Mouse (Mus musculus) R1 (cell line): ENCODE results near the gene 1700001P01Rik.
A peak's percentile ranks its signal among the peaks of the same experiment; 100 is the strongest.

ENCODE experiments used
- DNase-seq: peaks from one replicate; pipeline ENCODE4 v3.0.0-alpha.2; 2018; ENCODE audit warnings: low read depth, low spot score

1700001P01Rik gene

DNA sequence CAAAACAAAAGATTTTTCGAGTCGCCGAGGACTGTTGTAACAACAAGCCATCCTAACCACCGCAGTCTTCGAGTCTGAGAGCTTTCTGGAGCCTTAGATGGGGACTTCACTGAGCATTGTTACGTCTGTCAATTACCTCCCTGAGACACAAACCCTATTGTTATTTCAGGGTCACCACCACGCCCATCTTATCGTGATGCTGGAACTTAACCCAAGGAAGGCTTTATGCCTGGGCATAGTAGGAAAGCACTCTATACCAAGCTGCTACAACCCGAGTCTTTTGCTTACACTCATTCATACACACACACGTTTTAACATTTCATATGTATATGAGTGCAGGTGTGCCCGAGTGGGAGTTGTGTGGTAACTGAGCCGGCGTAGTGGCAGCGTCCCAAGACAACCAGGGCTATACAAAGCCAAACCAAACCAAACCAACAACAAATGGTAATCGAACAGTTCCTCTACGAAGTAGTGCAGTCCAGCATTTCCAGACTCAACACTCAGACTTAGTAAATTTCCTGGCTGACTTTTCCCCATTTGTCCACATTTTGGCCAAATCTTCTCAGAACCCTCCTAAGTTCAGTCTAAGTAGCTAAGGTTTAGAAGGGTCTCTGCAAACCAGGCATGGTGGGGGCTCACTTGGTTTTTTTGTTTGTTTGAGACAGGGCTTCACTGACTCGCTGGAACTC lies at the start of gene 1700001P01Rik:
1700001P01Rik (minus strand) TSS at position 111 of the 689 bp plus-strand sequence.
- DNase-seq: peak; percentile 85

DNA sequence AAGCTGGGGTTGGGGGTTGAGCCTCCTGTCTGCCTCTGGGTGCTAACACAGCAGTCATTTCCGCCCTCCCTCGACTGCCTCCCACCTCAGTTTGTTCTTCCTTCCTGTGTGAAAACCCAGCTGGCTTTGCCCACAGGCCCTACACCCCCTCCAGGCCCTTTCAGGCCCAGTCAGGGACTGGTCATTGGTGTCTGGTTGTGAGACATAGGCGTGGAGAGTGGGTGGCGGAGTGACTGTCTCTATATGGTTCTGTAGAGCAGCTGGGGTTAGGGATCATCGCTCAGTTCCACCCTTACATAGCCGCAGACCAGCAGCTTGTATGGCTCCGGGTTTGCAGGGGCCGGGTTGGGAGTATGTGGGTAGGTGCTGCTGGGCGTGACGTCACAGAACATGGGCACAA lies 49.6 kb upstream of the 1700001P01Rik start:
- no peak for DNase-seq

DNA sequence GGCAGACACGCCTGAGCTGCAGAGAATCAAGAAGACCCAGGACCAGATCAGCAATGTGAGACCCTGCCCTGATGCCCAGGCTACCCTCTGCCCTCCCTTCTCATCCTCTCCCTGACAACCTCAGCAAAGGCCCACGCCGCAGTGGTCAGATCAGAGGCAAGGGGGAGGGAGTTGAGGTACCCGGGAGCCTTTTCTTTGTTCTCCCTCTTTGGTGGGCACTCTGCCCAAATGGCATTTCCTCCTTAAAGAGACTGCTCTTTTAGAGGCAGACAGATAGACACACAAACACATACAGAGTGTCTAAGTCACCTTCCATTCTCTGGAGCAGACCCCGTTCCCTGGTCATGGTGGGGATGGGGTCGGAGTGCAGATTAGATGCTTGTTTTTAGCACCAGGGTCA lies 49.2 kb upstream of the 1700001P01Rik start:
- no peak for DNase-seq

DNA sequence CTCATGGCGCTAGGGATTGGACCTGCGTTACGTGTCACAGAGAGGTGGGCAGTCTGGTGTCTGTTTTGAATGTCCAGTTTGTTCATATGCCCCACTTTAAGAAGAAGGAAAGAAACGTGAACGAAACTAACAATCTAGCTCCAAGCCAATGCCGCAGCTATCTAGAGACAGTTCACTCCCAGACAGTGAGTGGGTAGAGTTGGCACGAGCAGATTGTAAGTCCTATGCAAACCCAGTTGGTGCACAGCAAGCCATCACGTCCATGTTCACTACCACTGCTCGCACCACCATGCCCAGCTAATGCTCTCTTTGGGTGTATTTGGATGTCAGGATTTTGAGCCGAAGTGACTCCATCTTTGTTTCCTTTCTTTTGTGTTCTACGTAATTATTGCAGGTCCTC lies 48.5 kb upstream of the 1700001P01Rik start:
- no peak for DNase-seq

DNA sequence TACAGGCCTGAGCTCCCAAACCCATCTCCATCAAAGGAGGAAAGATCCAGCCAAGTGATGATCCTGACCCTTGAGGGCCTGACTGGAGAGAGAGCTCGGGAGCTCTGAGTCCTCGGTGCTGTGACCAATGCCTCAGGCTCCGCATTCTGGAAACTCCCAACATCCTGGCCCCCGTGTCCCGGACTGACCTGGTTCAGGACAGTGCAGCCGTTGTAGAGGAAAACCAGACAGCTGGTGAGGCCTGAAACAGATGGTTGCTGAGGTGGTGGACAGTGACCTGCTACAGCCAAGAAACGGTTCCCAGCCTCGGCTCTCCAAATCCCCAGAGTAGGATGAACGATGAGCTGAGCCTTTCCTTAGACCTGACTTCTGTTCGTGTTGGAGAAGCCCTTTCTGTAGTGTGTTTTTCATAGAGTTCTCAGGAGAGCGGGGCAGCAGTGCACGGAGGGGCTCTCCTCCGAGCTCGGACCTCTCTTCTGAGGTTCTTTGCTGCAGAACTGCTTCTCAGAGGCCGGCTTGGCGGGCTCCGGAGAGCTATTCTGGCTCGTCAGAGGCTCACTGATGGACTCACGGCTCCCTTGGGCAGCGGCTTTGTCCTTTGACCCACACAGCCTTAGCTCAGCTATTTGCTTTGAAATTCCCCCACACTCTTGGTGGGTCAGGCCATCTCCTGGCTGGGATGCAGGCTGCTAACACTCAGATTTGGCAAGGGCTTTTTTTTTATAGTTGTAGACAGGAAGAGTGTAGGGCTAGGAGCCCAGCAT lies 47.3 kb upstream of the 1700001P01Rik start:
- DNase-seq: no peak

DNA sequence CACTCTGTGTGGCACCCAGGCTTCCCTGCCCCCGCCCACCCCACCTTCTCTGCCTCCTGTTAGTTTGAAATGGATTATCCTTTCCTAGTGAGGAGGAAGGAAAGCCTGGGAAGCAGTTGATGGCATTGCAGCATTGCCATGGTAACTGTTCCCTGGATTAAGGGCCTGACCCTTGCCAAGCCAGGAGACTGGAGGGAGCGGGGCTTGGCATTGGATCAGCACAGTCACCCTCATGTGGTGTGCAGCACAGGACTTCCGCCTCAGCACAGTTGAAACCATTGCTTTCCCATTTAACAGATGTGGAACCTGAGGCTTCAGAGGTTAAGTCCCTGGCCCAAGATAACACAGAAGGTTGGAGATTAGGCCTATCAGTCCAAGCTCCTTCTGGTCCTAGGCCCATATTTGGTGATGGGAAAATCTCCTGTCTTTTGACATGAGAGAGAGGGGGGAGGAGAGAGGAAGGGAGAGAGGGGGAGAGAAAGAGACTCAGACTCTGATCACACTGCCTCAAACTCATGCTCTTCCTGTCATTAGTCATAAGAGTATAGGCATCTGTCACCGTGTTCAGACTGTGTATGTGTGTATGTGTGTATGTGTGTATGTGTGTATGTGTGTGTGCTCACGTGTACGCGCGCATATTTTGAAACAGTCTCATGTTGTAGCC lies 45.8 kb upstream of the 1700001P01Rik start:
- DNase-seq: peak; percentile 27

DNA sequence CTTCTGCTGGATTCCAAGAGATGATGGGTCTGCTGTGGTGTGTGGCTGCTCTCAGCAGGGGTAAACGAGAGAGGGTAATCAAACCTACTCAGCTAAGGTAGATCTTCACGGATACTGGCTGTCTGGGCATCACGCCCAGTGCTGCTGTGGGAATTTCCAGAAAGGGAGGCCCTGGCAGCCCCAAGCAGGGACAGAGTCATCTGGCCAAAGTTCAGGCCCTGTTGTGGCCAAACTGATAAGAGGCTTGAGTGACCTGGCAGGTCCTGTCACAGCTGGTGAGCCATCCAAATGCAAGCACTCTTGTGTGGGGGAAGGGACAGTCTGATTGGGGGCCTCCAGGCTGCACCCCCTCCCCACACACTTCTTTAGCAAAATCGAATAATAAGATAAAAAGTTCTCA lies 45.1 kb upstream of the 1700001P01Rik start:
- DNase-seq: no peak

DNA sequence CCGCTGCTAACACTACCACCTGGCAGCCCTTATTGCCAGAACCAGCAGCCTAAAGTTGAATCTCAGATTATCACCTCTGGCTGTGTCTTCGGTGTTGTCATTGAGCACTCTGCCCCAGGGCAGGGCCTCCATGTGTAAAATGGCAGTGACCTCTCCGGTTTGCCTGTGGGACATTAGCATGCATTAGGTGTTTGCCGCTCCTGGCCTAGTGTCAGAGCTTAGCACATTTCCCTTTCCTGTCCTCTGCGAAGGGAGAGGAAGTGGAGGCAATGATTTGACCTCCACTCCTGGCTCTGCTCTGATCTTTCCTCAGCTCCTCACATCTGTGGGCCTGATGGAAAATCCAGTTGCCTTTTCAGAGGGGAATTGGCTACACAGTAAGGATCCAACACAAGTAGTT lies 44.2 kb upstream of the 1700001P01Rik start:
- DNase-seq: no peak

- DNase-seq: no peak
Observed at GRCm38 (mm10) chr11:97819102-97819501, 43.4 kb upstream of the 1700001P01Rik start.

DNA sequence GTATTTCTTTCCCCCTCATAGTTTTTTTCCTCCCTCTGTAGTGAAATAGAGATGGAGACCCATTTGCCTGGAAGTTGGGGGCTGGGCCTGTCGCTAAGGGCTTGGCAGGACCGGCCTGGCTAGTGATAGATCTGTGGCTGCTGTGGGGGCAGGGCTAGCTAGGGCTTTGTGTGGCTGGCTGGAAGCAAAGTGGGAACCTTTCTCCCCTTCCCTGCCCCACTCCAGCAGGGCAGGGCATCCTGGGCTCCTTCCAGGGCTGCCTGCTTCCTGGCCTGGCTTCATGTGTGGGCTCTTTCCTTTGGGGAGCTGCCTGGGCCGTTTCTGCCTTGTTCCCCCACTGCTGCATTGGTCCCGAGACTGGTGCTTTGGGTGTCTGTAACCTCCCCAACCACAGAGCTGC lies 42.9 kb upstream of the 1700001P01Rik start:
- DNase-seq: peak; percentile 50

- peak; percentile 19 for DNase-seq
Observed at GRCm38 (mm10) chr11:97818003-97818402, 42.3 kb upstream of the 1700001P01Rik start.

- peak; percentile 77 for DNase-seq
Observed at GRCm38 (mm10) chr11:97817379-97817778, 41.7 kb upstream of the 1700001P01Rik start.

DNA sequence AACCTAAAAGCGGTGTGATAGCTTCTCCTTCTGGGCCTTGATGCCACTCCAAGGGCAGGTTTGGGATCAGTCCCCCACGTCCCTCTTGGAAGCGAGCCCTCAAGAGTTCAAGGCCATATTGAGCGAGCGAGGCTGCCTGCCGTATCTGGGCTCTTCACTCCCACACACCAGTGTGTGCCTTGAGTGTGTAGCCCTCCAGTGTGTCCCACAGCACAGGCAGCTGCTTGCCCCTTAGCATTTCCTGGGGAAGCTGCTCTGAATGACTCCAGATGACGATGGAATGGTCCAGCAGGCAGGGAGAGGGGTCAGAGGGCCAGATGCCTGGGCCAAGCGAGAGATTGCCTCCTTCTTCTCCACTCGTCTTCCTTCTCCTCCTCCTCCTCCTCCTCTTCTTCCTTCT lies 41.2 kb upstream of the 1700001P01Rik start:
- DNase-seq: peak; percentile 47

GRCm38 (mm10) chr11:97816176-97816575 lies 40.5 kb upstream of the 1700001P01Rik start:
- no peak for DNase-seq

DNA sequence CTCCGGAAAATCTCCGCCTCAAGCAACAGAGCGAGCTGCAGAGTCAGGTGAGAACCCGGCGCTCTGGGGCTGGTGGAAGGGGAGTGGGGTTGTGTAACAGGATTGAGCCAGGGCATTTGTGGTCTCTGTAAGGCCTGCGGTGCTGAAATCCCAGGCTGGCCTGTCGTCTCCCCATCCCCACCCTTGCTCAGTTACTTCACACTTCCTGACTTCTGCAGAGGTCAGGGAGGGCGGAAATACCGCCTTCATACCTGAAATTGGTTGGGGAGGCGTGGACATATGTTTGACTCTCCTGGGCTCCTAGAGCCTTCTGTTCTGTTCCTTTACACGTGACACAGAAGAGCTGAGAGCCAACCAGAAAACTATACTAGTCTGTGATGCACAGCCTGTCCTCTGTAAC lies 40.0 kb upstream of the 1700001P01Rik start:
- peak; percentile 82 for DNase-seq

GRCm38 (mm10) chr11:97813746-97814515 lies 38.2 kb upstream of the 1700001P01Rik start:
- no peak for DNase-seq

GRCm38 (mm10) chr11:97813085-97813484 lies 37.4 kb upstream of the 1700001P01Rik start:
- DNase-seq: peak; percentile 79

DNA sequence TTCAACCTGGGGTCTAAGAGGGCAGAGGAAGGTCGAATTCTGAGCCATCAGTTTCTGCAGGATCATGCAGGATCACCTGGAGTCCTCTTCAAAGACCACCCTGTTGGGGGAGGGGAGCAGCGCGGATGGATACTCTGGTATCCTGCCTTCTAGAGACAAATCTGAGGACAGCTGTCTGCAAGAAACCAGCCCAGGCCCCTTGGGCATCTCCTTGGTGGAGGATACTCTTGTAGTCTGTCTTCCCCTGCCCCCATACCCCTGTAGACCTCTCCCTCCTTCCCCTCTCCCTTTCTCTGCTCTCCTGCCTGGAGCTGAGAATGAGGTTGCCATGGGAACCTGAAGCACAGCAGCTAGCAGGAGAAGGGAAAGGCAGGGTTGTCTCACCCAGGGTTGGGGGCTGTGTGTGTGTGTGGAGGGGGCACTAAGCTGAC lies 36.8 kb upstream of the 1700001P01Rik start:
- peak; percentile 81 for DNase-seq

DNA sequence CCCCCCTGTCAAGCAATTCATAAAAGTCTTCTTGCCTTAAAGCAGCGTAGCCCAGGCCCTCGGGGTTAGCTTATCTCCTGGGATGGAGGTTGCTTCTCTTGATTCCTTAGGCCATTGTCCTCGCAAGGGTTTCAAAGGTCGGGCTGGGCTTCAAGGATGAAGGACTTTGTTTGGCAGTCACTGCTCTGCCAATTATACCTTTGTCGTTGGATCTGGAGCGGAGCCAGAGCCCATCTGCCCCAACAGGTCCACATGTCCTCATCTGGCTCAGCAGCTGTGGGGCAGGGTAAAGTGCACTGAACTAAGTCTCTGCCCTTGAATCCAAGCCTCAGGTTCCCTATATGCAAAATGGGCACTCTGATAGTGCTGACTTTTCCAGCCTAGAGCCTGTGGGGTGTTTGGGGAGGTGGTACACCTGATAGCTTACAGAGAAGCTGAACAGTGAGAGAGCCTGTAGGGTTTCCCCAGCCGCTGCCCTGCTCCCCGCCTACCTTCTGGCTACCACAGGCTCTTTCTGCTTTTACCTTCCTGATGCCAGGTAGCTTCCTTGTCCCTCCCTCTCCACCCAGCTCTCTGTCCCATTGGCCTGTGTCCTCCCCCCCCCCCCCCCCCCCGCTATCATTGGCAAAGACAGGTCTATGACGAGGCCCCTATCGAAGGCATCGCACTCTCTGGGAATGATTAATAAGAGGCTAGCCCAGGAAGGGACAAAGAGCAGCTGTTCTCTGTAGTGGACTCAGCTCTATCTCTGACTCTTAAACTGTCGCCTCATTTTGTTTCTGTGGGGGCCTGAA lies 36.0 kb upstream of the 1700001P01Rik start:
- no peak for DNase-seq

DNA sequence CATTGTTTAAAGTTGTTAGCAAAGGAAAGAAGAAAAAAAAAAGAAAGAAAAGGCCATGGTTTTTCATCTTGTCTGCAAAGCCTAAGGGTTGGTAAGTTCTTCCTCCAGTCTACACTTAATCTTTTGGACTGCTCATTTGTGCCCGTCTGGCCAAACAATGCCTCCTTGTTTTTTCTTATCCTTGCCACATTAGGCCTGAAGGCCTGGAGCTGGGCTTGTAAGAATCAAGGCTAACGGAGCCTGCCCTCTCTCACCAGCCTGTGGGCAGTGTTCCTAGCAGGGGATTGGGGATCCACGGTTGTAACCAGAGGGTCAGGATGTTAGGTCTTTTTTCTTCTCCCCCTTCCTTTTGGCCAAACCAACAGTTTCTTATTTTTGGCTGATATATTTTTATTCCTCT lies 35.3 kb upstream of the 1700001P01Rik start:
- no peak for DNase-seq

DNA sequence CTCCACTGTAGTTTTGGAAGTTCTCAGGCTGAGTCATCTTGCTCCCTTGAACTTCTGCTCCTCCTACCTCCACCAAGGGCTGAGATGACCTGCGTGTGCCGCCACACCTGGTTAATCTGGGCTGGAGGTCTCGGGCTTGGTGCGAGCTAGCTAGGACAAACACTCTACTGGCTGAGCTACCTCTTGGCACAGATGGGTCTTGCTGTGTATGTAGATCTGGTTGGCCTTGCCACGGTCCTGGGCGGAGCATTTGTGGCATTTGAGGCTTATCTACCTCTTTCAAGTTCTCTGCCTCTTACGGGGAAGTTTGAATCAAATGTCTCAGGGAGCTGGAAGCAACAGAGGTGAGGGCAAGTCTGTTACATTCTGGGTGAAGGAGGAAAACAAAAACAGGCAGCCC lies 34.6 kb upstream of the 1700001P01Rik start:
- DNase-seq: peak; percentile 50
